Mouse (Mus musculus) forebrain, embryonic 11.5 days (tissue): ENCODE data around the gene Dchs1. TPM values are rescaled to one million over a fixed set of nuclear protein-coding genes. Genes with fewer than 3 reads are reported as not detected.

Experiments
- ATAC-seq: fragments of 200-750 bp; cut with Nextera tagmentation; replicated peaks from 2 replicates; pipeline ENCODE4 v1.8.0; 2017; ENCODE audit warnings: moderate TSS enrichment; ENCODE audit not compliant: low FRiP score
- DNase-seq: peaks from one replicate; pipeline ENCODE4 v3.0.0-alpha.2; 2017; ENCODE audit warnings: low spot score
- H3K27ac ChIP-seq: fragments of 300-500 bp; sonication (generic); 2 replicates; pipeline ENCODE4 v1.5.1; 2014; ENCODE audit warnings: low read depth, low read length
- H3K27me3 ChIP-seq: fragments of 300-500 bp; sonication (generic); 2 replicates; pipeline ENCODE4 v1.6.1; 2014; ENCODE audit warnings: mild to moderate bottlenecking, low read length, mixed read lengths; ENCODE audit not compliant: control insufficient read depth, insufficient read depth
- H3K36me3 ChIP-seq: fragments of 300-500 bp; sonication (generic); 2 replicates; pipeline ENCODE4 v1.6.1; 2014; ENCODE audit warnings: mild to moderate bottlenecking, low read length, moderate library complexity, mixed read lengths; ENCODE audit not compliant: control insufficient read depth, insufficient read depth
- H3K4me1 ChIP-seq: fragments of 300-500 bp; sonication (generic); replicated peaks from 2 replicates; pipeline ENCODE4 v1.6.1; 2014; ENCODE audit warnings: low read length, mixed read lengths; ENCODE audit not compliant: control insufficient read depth, insufficient read depth
- H3K4me2 ChIP-seq: fragments of 300-500 bp; sonication (generic); 2 replicates; pipeline ENCODE4 v1.6.1; 2014; ENCODE audit warnings: low read depth, mild to moderate bottlenecking, low read length, moderate library complexity, mixed read lengths; ENCODE audit not compliant: severe bottlenecking
- H3K4me3 ChIP-seq: fragments of 300-500 bp; sonication (generic); 2 replicates; pipeline ENCODE4 v1.5.1; 2014; ENCODE audit warnings: low read depth, low read length
- H3K9ac ChIP-seq: fragments of 300-500 bp; sonication (generic); 2 replicates; pipeline ENCODE4 v1.6.1; 2014; ENCODE audit warnings: low read length
- H3K9me3 ChIP-seq: fragments of 300-500 bp; sonication (generic); 2 replicates; pipeline ENCODE4 v1.6.1; 2016; ENCODE audit warnings: low read length, mixed read lengths; ENCODE audit not compliant: control insufficient read depth
- WGBS: fragments of 180-500 bp; shearing (Covaris S2); extraction: QIAGEN DNeasy Blood & Tissue Kit; methylation state at CpG from one replicate; pipeline ENCODE4 v1.1.7; 2014; 5-methylcytosine and 5-hydroxymethylcytosine counted together
- polyA plus RNA-seq: library from polyadenylated mRNA; unstranded; fragments of >200 nt; fragmentation: Nextera tagmentation; extraction: Ambion mirVana; gene quantifications from 2 replicates; pipeline ENCODE4 v1.2.1, GENCODE M21; 2014

Gene Dchs1
- polyA plus RNA-seq, 1 experiment from 2014 or later = 21.4 TPM

DNA sequence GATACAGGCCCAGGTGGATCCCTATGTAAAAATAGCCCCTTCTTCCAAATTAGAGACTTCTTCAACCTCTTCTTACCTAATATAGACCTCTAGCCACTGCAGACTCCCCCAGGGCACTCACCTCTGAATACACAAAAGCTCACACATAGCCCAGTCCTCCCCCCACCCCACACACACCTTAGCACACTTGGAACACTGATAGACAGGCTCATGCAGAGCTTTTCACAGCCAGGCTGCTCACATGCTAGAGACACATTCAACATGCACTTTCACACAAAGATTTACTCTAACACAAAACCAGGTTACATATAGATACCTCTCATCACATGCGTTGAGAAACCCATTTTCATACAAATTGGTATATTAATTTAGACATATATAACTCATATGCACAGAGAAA is 10.1 kb downstream of the Dchs1 start:
- Histone ChIP-seq H3K36me3 (peaks cover 4% of the 10 kb centered on the region), H3K27ac (no peak overlapping the region)

DNA sequence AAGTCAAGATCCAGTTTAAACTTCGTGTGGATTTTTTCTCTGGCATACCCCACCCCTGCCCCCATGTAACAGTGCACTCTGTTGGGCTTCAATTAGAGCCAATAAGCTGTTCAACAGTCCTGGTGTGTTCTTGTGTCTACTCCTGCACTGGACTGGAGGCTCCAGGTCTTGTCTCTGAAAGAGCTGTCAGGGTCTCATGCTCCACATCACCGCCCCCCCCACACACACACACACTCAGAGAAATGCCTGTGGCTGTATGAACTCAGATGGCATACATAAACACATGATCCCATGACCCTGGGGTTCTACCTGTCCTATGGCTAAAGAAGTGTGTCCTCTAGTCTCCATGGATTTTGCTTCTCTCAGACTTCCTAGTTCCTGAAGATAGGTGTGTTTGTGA is 11.4 kb downstream of the Dchs1 start:
- ATAC-seq (no peak), DNase-seq (no peak)
- no peaks in the 10 kb centered on the region for H3K27me3 ChIP-seq
- peaks cover 7% of the 10 kb centered on the region for H3K36me3 ChIP-seq
- no peak overlapping the region for H3K4me3 ChIP-seq
- H3K4me1 ChIP-seq = 0 out of 2 replicates have a peak, but pooled peaks cover 2% of the 10 kb centered on the region
- no peak overlapping the region for H3K27ac ChIP-seq
- H3K4me2 ChIP-seq = no peak overlapping the region
- H3K9me3 ChIP-seq = no peaks in the 10 kb centered on the region
- 86% methylated on average over 2 of the region's 2 CpGs for WGBS
- no peak overlapping the region for H3K9ac ChIP-seq

More for the DNA sequence above, 10.1 kb downstream of the Dchs1 start:
- H3K4me3 ChIP-seq = no peak overlapping the region
- no peak for ATAC-seq
- 0 out of 2 replicates have a peak, but pooled peaks cover 2% of the 10 kb centered on the region for H3K4me1 ChIP-seq
- no peaks in the 10 kb centered on the region for H3K27me3 ChIP-seq
- no peak overlapping the region for H3K4me2 ChIP-seq
- 91% methylated on average over 1 of the region's 1 CpGs for WGBS
- no peak overlapping the region for H3K9ac ChIP-seq
- DNase-seq = no peak
- H3K9me3 ChIP-seq = no peaks in the 10 kb centered on the region

DNA sequence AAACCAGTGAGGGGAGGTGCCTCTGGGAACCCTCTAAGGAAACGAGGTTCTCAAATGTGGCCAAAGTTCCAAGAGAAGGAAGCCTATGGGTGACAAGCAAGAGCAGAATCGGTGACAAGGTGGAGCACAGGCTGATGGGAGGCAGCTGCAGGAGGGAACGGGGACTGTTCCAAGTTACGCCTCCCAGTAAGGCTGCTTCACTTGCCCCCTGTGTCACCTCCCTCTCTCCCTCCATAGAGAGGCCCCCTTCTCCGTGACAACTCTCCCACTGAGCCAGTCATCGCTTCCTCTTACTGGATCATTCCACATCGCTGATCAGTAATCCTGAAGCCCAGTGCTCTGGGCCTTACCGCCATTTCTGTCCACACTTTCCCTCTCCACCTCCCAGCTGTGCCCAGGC is 12.8 kb downstream of the Dchs1 start:
- peak; percentile 55 for ATAC-seq
- no peak overlapping the region for H3K4me2 ChIP-seq
- no peak for DNase-seq
- 0 out of 2 replicates have a peak, but pooled peaks cover 2% of the 10 kb centered on the region for H3K4me1 ChIP-seq
- no peak overlapping the region for H3K27ac ChIP-seq
- H3K36me3 ChIP-seq = peaks cover 7% of the 10 kb centered on the region
- 34% methylated on average over 6 of the region's 8 CpGs for WGBS
- no peak overlapping the region for H3K4me3 ChIP-seq
- H3K9ac ChIP-seq = no peak overlapping the region; the same call in 1 of the 2 replicates
- H3K27me3 ChIP-seq = no peaks in the 10 kb centered on the region
- no peaks in the 10 kb centered on the region for H3K9me3 ChIP-seq

DNA sequence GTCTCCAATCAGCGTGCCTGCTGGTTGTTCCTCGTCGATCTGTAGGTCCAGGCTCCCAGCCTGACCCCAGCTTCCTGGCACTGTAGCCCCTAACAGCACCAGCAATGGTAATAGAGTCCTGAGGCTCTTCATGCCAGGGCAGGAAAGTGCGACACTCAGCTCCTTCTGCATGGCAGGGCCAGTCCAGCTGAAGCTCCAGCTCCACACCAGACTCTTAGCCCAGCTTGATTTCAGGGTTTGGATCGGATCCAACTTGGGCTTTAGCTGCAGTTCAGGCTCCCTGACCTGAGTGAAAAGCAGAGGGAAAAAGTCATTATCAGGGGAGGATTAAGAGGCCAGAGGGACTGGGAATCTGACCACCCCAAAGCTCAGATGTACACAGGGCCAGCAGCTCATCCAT is 14.4 kb downstream of the Dchs1 start:
- no peak for ATAC-seq
- Histone ChIP-seq H3K9me3 (no peaks in the 10 kb centered on the region), H3K9ac (no peak overlapping the region), H3K4me3 (no peak overlapping the region), H3K4me1 (peaks cover 4% of the 10 kb centered on the region; the same call in 1 of the 2 replicates), H3K27me3 (no peaks in the 10 kb centered on the region), H3K4me2 (no peak overlapping the region), H3K27ac (no peak overlapping the region), H3K36me3 (peaks cover 7% of the 10 kb centered on the region)
- no peak for DNase-seq
- 86% methylated on average over 5 of the region's 5 CpGs for WGBS

DNA sequence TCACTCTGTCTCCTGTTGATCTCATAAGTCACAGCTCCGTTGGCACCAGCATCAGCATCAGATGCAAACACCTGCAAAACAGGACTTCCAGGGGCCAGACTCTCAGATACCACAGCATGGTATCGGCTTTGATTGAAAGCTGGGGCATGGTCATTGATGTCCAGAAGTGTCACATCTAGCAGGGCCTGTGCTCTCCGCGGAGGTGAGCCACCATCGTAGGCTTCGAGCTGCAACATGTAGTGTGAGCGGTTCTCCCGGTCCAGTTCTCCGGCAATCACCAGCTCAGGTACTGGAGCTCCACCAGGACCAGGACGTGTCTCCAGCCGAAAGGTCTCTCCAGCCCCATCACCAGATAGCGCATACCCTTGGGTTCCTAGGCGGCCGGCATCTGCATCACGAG is 15.1 kb downstream of the Dchs1 start:
- peaks cover 4% of the 10 kb centered on the region; the same call in 1 of the 2 replicates for H3K4me1 ChIP-seq

DNA sequence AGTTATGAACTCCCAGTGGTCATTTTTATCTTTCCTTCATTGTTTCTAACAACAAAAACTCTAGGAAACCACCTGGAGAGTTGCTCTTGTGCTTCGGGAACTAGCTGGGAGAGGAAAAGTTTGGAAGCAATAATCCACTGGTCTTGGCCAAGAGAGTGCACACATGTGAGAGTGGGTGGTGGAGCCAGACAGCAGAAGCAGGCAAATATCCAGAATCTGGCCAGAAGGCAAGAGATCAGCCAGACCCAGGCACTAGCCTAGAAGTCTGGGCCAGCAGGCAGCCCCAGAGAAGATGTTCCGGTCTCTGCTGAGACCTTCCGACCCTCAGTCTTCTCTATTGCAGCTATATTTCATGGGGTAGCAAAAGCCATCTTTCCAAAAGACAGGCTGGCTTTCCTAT is 17.5 kb downstream of the Dchs1 start:
- H3K4me3 ChIP-seq = no peak overlapping the region
- 94% methylated on average over 3 of the region's 3 CpGs for WGBS
- H3K4me2 ChIP-seq = no peak overlapping the region
- H3K9ac ChIP-seq = no peak overlapping the region
- no peak for ATAC-seq
- DNase-seq = no peak
- H3K27ac ChIP-seq = no peak overlapping the region
- peaks cover 4% of the 10 kb centered on the region; the same call in 1 of the 2 replicates for H3K4me1 ChIP-seq
- H3K36me3 ChIP-seq = peaks cover 10% of the 10 kb centered on the region
- no peaks in the 10 kb centered on the region for H3K27me3 ChIP-seq
- no peaks in the 10 kb centered on the region for H3K9me3 ChIP-seq

More for the DNA sequence above, 15.1 kb downstream of the Dchs1 start:
- peaks cover 7% of the 10 kb centered on the region for H3K36me3 ChIP-seq
- DNase-seq (no peak), ATAC-seq (no peak)
- H3K9me3 ChIP-seq = no peaks in the 10 kb centered on the region
- H3K27me3 ChIP-seq = no peaks in the 10 kb centered on the region
- H3K4me3 ChIP-seq = no peak overlapping the region
- H3K4me2 ChIP-seq = no peak overlapping the region
- H3K9ac ChIP-seq = no peak overlapping the region
- WGBS = 95% methylated on average over 15 of the region's 15 CpGs
- H3K27ac ChIP-seq = no peak overlapping the region

DNA sequence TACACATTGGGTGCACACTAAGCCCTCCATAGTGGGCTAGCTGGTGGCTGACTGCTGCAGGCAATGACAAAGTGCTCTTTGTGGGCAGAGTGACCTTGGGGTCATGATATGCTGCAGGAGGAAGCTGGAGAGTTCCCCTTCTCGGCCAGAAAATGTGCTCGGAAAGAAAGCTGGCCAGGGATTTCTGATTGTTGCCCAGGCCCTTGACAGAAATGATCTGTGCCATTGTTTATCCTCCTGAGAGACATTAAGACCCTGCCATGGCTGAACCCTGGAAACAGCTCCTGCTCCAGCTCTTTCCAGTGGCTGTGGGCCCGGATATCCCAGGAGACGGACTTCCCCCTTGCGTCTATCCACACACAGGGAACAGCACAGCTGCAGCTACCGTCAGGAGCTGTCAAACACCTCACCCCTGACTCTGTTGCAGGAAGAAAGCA is 19.7 kb downstream of the Dchs1 start:
- Histone ChIP-seq H3K9me3 (no peaks in the 10 kb centered on the region), H3K36me3 (peaks cover 14% of the 10 kb centered on the region), H3K9ac (no peak overlapping the region), H3K27ac (0 out of 2 replicates have a peak overlapping the region, but pooled peaks have one; percentile 6), H3K4me2 (no peak overlapping the region), H3K4me3 (no peak overlapping the region), H3K4me1 (peaks cover 2% of the 10 kb centered on the region; the same call in 1 of the 2 replicates), H3K27me3 (peaks cover 16% of the 10 kb centered on the region)
- no peak for DNase-seq
- ATAC-seq = no peak
- 26% methylated on average over 6 of the region's 6 CpGs for WGBS

DNA sequence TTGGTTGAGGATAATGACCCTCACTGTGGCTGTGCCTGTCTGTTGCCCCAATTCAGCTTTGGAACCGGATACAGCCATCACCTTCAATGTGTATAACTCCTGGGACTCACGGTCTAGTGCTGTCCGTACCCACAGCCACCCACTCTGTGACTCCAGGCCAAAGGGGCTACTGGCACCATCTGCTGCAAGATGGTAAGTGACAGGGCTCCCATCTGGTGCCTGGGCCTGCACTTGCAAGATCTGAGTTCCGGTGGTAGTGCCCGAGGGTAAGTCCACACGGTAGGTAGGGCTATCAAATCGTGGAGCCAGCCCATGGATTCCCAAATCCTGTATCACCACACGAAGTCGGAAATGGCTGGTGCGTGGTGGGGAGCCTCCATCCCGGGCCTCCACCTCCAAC is 23.1 kb downstream of the Dchs1 start:
- Histone ChIP-seq H3K4me1 (peaks cover 2% of the 10 kb centered on the region; the same call in 1 of the 2 replicates), H3K36me3 (peaks cover 6% of the 10 kb centered on the region), H3K27me3 (peaks cover 24% of the 10 kb centered on the region), H3K4me2 (no peak overlapping the region), H3K27ac (no peak overlapping the region), H3K4me3 (no peak overlapping the region), H3K9me3 (no peaks in the 10 kb centered on the region), H3K9ac (no peak overlapping the region)
- DNase-seq (no peak), ATAC-seq (no peak)
- WGBS = 88% methylated on average over 11 of the region's 11 CpGs
